Mouse (Mus musculus) small intestine, adult 2 months (tissue): ENCODE results near the gene Fntb. TPM values are rescaled to one million over a fixed set of nuclear protein-coding genes. Genes with fewer than 3 reads are reported as not detected.
A peak's percentile ranks its signal among the peaks of the same experiment; 100 is the strongest.

ENCODE experiments used
- H3K27ac ChIP-seq: fragments of 200-500 bp; 2 replicates; pipeline ENCODE4 v1.5.1; 2012; ENCODE audit warnings: low read depth, low read length, control low read depth, inconsistent platforms; ENCODE audit not compliant: insufficient read depth
- H3K27me3 ChIP-seq: fragments of 200-500 bp; 2 replicates; pipeline ENCODE4 v1.6.1; 2012; ENCODE audit warnings: mild to moderate bottlenecking, moderate library complexity, low read length, inconsistent platforms; ENCODE audit not compliant: control insufficient read depth, insufficient read depth
- H3K36me3 ChIP-seq: fragments of 200-500 bp; 2 replicates; pipeline ENCODE4 v1.6.1; 2012; ENCODE audit warnings: mild to moderate bottlenecking, low read length, control low read depth, inconsistent platforms; ENCODE audit not compliant: control insufficient read depth, insufficient read depth
- H3K4me1 ChIP-seq: fragments of 200-500 bp; 2 replicates; pipeline ENCODE4 v1.6.1; 2012; ENCODE audit warnings: low read length, inconsistent platforms, mixed read lengths; ENCODE audit not compliant: control insufficient read depth, insufficient read depth, insufficient read length
- H3K4me3 ChIP-seq: fragments of 200-500 bp; 2 replicates; pipeline ENCODE4 v1.5.1; 2012; ENCODE audit warnings: low read depth, mild to moderate bottlenecking, control low read depth, inconsistent platforms, low read length, moderate library complexity
- CTCF ChIP-seq: fragments of 200-500 bp; IDR thresholded peaks from 2 replicates; pipeline ENCODE4 v1.5.1; 2012; ENCODE audit warnings: low read depth, mild to moderate bottlenecking, control low read depth, inconsistent platforms, low read length, moderate library complexity, mixed read lengths; ENCODE audit not compliant: insufficient replicate concordance, insufficient read length; ENCODE audit errors: extremely low read depth
- POLR2A ChIP-seq: fragments of 200-500 bp; IDR thresholded peaks from 2 replicates; pipeline ENCODE4 v1.6.1; 2012; ENCODE audit warnings: low read depth, mild to moderate bottlenecking, control low read depth, inconsistent platforms, low read length, moderate library complexity
- WGBS: fragments of 180-500 bp; shearing (Covaris S2); methylation state at CpG from one replicate; pipeline ENCODE4 v1.1.7; 2018; 5-methylcytosine and 5-hydroxymethylcytosine counted together
- polyA plus RNA-seq: library from polyadenylated mRNA; depleted of rRNA; stranded (reverse); fragments of >200 nt; gene quantifications from 2 replicates; pipeline ENCODE4 v1.2.3, GENCODE M21; 2012

The Fntb gene
- polyA plus RNA-seq, 1 experiment: 27.1 TPM

DNA sequence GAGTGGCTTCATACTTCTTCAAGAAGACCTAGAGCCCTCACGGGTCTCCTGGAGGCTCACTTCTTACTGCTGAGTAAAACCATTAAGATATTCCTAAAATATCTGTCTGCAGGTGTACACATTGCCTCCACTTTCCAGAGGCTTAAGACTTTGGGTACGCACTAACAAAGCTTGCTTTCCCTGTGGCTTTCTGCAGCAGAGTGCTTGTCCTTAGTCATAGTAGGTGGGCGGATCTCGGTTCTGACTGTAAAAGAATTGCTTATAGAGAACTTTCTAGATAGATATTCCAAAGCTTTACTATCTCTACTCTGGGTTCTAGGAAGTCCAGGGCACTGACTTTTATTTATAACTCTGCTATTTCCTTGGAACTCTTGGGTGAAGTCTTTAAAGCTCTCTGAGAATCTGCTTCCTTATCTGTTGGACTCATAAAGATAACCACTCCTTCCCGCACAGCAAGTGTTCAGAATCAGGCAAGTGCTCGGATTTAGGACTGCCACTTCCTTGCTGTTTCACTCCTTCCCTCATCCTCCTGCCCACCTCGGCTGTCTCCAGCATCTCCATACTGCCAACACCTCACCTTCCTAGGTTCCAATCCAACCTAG, 31.6 kb downstream of the Fntb start:
- TF ChIP-seq CTCF (no peak), POLR2A (no peak)
- Histone ChIP-seq H3K36me3 (peaks cover 3% of the 10 kb centered on the region), H3K27ac (peak overlapping the region; percentile 93), H3K27me3 (no peaks in the 10 kb centered on the region), H3K4me3 (no peak overlapping the region; the same call in 1 of the 2 replicates), H3K4me1 (peaks cover 31% of the 10 kb centered on the region)
- WGBS: 27% methylated on average over 7 of the region's 7 CpGs

- peak overlapping the region; percentile 93 for H3K27ac ChIP-seq
- 22% methylated on average over 5 of the region's 5 CpGs for WGBS
- TF ChIP-seq CTCF: no peak
- TF ChIP-seq POLR2A: no peak
- H3K4me3 ChIP-seq: no peak overlapping the region
- H3K27me3 ChIP-seq: no peaks in the 10 kb centered on the region
- no peaks in the 10 kb centered on the region for H3K36me3 ChIP-seq
- H3K4me1 ChIP-seq: peaks cover 31% of the 10 kb centered on the region
Measured at GRCm38 (mm10) chr12:76798008-76798720, 32.8 kb downstream of the Fntb start.

- H3K36me3 ChIP-seq: no peaks in the 10 kb centered on the region
- no peak for TF ChIP-seq CTCF
- no peaks in the 10 kb centered on the region for H3K27me3 ChIP-seq
- no peak overlapping the region for H3K4me3 ChIP-seq
- 93% methylated on average over 10 of the region's 10 CpGs for WGBS
- H3K27ac ChIP-seq: no peak overlapping the region
- peaks cover 15% of the 10 kb centered on the region for H3K4me1 ChIP-seq
Measured at GRCm38 (mm10) chr12:76803028-76803427, 37.6 kb downstream of the Fntb start.

- Histone ChIP-seq H3K4me3 (no peak overlapping the region), H3K4me1 (peaks cover 15% of the 10 kb centered on the region), H3K27me3 (no peaks in the 10 kb centered on the region), H3K27ac (no peak overlapping the region), H3K36me3 (no peaks in the 10 kb centered on the region)
- WGBS: 46% methylated on average over 7 of the region's 7 CpGs
- TF ChIP-seq CTCF (peak; percentile 34; the same call in 1 of the 2 replicates), POLR2A (no peak)
Measured at GRCm38 (mm10) chr12:76803700-76804252, 38.4 kb downstream of the Fntb start.

- Histone ChIP-seq H3K27ac (no peak overlapping the region), H3K4me3 (no peak overlapping the region), H3K36me3 (no peaks in the 10 kb centered on the region), H3K4me1 (peaks cover 3% of the 10 kb centered on the region; the same call in 1 of the 2 replicates), H3K27me3 (no peaks in the 10 kb centered on the region)
- 72% methylated on average over 10 of the region's 10 CpGs for WGBS
- TF ChIP-seq POLR2A (no peak), CTCF (no peak)
Measured at GRCm38 (mm10) chr12:76805056-76805811, 39.8 kb downstream of the Fntb start.

- 87% methylated on average over 10 of the region's 10 CpGs for WGBS
- TF ChIP-seq POLR2A: no peak
- TF ChIP-seq CTCF: no peak
- Histone ChIP-seq H3K4me1 (peaks cover 3% of the 10 kb centered on the region; the same call in 1 of the 2 replicates), H3K27ac (no peak overlapping the region), H3K4me3 (no peak overlapping the region), H3K27me3 (no peaks in the 10 kb centered on the region), H3K36me3 (no peaks in the 10 kb centered on the region)
Measured at GRCm38 (mm10) chr12:76807796-76808195, 42.4 kb downstream of the Fntb start.
